Mouse (Mus musculus): ENCODE results near the gene Ezr.

- no peak for TF ChIP-seq CTCF (IDR thresholded peaks at IDR 0.05; ENCODE audit: borderline replicate concordance, extremely low read depth, insufficient read depth, insufficient read length)
- no peak for TF ChIP-seq POLR2A (IDR thresholded peaks at IDR 0.05; ENCODE audit: borderline replicate concordance, extremely low read depth, insufficient read depth, insufficient read length, poor library complexity, severe bottlenecking)
Observed at GRCm38 (mm10) chr17:6783006-6783661, 550 bp upstream of the Ezr start.

Measured in brain, embryonic 14.5 days (tissue).